Mouse (Mus musculus) neural tube, embryonic 15.5 days (tissue): ENCODE measurements around the gene Mrs2. TPM values are rescaled to one million over a fixed set of nuclear protein-coding genes. Genes with fewer than 3 reads are reported as not detected.

Experiments used
- ATAC-seq: fragments of 200-750 bp; cut with Nextera tagmentation; 2 replicates; pipeline ENCODE4 v1.8.0; 2017; ENCODE audit warnings: mild to moderate bottlenecking, moderate TSS enrichment, moderate library complexity; ENCODE audit not compliant: low FRiP score
- H3K27ac ChIP-seq: fragments of 300-500 bp; sonication (generic); replicated peaks from 2 replicates; pipeline ENCODE4 v1.5.1; 2015; ENCODE audit warnings: mild to moderate bottlenecking, inconsistent platforms
- H3K27me3 ChIP-seq: fragments of 300-500 bp; sonication (generic); replicated peaks from 2 replicates; pipeline ENCODE4 v1.6.1; 2015; ENCODE audit warnings: inconsistent platforms
- H3K36me3 ChIP-seq: fragments of 300-500 bp; sonication (generic); 2 replicates; pipeline ENCODE4 v1.6.1; 2015; ENCODE audit warnings: inconsistent platforms
- H3K4me1 ChIP-seq: fragments of 300-500 bp; sonication (generic); 2 replicates; pipeline ENCODE4 v1.6.1; 2015; ENCODE audit warnings: inconsistent platforms
- H3K4me2 ChIP-seq: fragments of 300-500 bp; sonication (generic); 2 replicates; pipeline ENCODE4 v1.6.1; 2015; ENCODE audit warnings: inconsistent platforms, mild to moderate bottlenecking, moderate library complexity
- H3K4me3 ChIP-seq: fragments of 300-500 bp; sonication (generic); replicated peaks from 2 replicates; pipeline ENCODE4 v1.5.1; 2015; ENCODE audit warnings: mild to moderate bottlenecking, inconsistent platforms
- H3K9ac ChIP-seq: fragments of 300-500 bp; sonication (generic); replicated peaks from 2 replicates; pipeline ENCODE4 v1.6.1; 2015; ENCODE audit warnings: mild to moderate bottlenecking, inconsistent platforms
- H3K9me3 ChIP-seq: fragments of 300-500 bp; sonication (generic); replicated peaks from 2 replicates; pipeline ENCODE4 v1.6.1; 2016; ENCODE audit warnings: inconsistent platforms
- WGBS: fragments of 180-500 bp; shearing (Covaris S2); methylation state at CpG from one replicate; pipeline ENCODE4 v1.1.7; 2015; ENCODE audit warnings: mixed read lengths; 5-methylcytosine and 5-hydroxymethylcytosine counted together
- polyA plus RNA-seq: library from polyadenylated mRNA; unstranded; fragments of >200 nt; fragmentation: Nextera tagmentation; extraction: Ambion mirVana; gene quantifications from 2 replicates; pipeline ENCODE4 v1.2.1, GENCODE M21; 2015

Mrs2 gene
- polyA plus RNA-seq, 1 experiment from 2014 or later, result 15.8 TPM

DNA sequence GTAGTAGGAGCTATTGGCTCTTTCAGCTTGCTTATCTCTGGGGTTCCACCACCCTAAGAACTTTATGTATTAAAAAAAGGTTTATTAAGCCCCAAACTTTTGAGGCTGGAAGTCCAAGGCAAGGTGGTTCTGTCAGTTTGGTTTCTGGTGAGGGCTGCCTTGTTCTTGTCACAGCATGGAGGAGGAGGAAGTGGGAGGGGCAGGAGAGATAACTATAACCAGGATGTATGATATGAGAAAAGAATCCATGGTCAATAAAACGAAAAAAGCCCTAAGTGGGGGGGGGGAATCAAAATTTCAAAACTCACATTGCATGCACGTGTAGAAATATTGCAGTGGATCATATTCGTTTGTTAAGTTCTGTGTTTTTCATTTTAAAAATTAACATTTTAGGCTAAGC lies 3.0 kb upstream of the Mrs2 start:
- H3K4me2 ChIP-seq, result no peak overlapping the region
- no peaks in the 10 kb centered on the region for H3K9me3 ChIP-seq
- 90% methylated on average over 3 of the region's 3 CpGs for WGBS
- H3K36me3 ChIP-seq, result no peaks in the 10 kb centered on the region
- H3K27me3 ChIP-seq, result no peaks in the 10 kb centered on the region
- no peak overlapping the region for H3K4me3 ChIP-seq
- peaks cover 20% of the 10 kb centered on the region for H3K4me1 ChIP-seq
- no peak overlapping the region for H3K9ac ChIP-seq
- no peak overlapping the region for H3K27ac ChIP-seq
- ATAC-seq, result no peak

DNA sequence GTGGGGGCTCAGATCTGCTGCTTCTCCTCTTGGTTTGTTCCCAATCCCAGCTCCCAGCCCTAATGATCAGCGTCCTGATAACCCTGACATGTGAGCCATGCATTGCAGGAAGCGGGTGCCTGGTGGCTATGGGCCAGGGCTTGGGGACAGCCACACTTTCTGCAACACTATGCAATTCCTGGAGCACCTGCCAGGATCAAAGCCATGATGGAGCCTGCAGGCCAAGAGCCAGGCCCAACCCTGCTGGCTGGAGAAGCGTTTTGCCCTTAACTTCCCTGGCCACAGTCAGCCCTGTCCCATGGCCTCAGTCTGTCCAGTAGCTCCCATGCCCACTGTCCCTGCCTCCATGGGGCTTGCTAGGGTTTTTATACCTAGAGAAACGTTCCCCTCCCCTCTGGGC lies 2.2 kb upstream of the Mrs2 start:
- Histone ChIP-seq H3K4me3 (no peak overlapping the region), H3K4me1 (peaks cover 26% of the 10 kb centered on the region), H3K4me2 (no peak overlapping the region), H3K9me3 (no peaks in the 10 kb centered on the region), H3K27ac (no peak overlapping the region), H3K9ac (no peak overlapping the region), H3K27me3 (no peaks in the 10 kb centered on the region), H3K36me3 (0 out of 2 replicates have a peak, but pooled peaks cover under 1% of the 10 kb centered on the region)
- 72% methylated on average over 4 of the region's 4 CpGs for WGBS
- ATAC-seq, result no peak

DNA sequence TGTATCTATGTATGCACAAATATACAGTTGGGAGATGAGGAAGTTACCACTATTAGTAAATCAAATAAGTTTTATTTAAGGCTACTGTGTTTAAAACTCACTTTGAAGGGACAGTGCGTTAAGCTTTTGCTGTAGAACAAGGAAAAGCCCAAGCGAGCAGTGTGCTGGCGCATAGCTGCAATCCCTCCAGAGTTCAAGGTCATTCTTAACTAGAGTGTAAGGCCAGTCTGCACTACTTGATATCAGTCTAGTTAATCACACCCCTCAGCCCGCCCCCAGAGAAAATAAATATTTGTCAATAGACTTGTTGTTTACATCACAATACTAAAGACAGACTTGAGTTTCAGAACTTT lies 337 bp upstream of the Mrs2 start:
- peak overlapping the region; percentile 91 for H3K4me3 ChIP-seq
- H3K9ac ChIP-seq, result peak overlapping the region; percentile 92
- 50% methylated on average over 4 of the region's 4 CpGs for WGBS
- peaks cover 26% of the 10 kb centered on the region for H3K4me1 ChIP-seq
- H3K27ac ChIP-seq, result peak overlapping the region; percentile 81
- H3K27me3 ChIP-seq, result no peaks in the 10 kb centered on the region
- ATAC-seq, result peak; percentile 27; the same call in 1 of the 2 replicates
- no peaks in the 10 kb centered on the region for H3K9me3 ChIP-seq
- H3K4me2 ChIP-seq, result peak overlapping the region; percentile 74
- H3K36me3 ChIP-seq, result 0 out of 2 replicates have a peak, but pooled peaks cover 3% of the 10 kb centered on the region

DNA sequence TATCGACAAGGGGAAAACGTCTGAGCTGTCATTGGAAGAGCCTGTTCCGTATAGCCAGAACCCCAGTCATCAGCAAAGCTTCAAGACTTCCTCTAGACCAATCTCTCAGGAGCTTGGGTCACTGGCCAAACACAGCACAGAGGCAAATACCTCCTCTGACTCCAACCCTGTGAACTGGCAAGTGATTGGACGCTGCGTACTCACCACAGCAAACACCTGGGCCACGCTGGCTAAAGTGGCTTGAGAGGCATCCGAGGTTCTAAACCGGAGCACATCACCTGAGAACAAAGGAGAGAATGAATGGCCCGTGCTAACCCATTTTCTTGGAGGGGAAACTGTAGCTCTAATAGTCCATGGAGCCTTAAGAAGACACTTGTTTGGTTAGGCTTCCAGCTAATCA lies 1.9 kb downstream of the Mrs2 start:
- 90% methylated on average over 9 of the region's 9 CpGs for WGBS
- H3K27me3 ChIP-seq, result no peaks in the 10 kb centered on the region
- no peak overlapping the region for H3K9ac ChIP-seq
- H3K4me3 ChIP-seq, result no peak overlapping the region
- H3K4me1 ChIP-seq, result peaks cover 26% of the 10 kb centered on the region
- peak overlapping the region; percentile 74 for H3K4me2 ChIP-seq
- no peak overlapping the region for H3K27ac ChIP-seq
- no peaks in the 10 kb centered on the region for H3K9me3 ChIP-seq
- ATAC-seq, result no peak
- 0 out of 2 replicates have a peak, but pooled peaks cover 3% of the 10 kb centered on the region for H3K36me3 ChIP-seq

DNA sequence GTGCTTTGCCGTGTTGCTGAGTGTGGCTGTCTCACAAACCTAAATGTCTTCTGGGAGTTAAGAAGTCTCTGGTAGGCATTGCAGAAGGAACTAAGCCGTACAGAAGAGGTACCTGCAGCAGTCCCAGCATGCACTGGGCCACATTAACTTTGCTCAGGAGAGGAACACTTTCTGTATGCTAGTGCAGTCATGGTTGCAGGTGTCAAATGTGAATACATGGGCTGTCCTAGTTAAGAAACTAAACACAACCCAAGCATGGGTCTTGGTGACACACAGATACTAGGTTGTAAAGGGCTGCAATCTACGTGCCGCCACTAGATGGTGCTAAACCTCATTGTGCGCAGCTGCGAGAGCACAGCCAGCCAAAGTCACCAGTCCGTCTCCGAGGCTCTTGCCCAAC lies 13.1 kb downstream of the Mrs2 start:
- Histone ChIP-seq H3K4me2 (no peak overlapping the region), H3K36me3 (peaks cover 32% of the 10 kb centered on the region), H3K27ac (no peak overlapping the region), H3K4me3 (no peak overlapping the region), H3K27me3 (no peaks in the 10 kb centered on the region), H3K9ac (no peak overlapping the region), H3K4me1 (no peaks in the 10 kb centered on the region), H3K9me3 (no peaks in the 10 kb centered on the region)
- 89% methylated on average over 6 of the region's 8 CpGs for WGBS
- peak; percentile 61; the same call in 1 of the 2 replicates for ATAC-seq

DNA sequence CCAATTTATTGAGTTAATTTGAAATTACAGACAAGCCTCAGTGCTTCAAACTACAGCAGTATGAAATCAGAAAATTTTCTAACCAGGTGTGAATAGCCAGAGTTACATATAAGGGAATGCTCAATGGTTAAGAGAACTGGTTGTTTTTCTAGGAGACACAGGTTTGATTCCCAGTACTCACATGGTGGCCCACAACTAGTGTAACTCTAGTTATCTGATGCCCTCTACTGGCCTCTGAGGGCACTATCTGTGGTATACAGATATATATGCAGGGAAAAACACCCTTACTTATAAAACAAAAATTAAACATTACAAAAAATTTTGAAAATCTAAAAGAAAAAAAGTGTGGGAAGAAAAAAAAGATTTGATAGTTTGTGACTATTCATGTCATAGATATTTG lies 17.2 kb downstream of the Mrs2 start:
- ATAC-seq, result no peak

DNA sequence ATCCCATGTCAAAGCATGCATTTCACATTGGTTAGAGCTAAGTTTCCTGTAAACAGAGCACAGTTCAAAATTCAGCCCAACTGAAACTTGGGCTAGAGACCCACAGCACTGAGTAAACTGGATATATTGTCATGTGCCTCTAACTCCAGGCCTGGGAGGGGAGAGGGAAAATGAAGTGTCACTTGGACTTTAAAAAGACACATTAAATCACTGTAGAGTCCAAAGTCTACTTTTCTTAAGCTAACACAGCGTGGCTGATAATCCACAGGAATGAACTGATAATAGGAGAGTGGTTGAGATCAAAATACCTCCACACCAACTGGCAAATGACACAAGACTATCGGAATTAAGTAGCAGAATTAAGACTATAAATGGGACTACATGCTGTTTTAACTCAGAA lies 20.6 kb downstream of the Mrs2 start:
- H3K4me1 ChIP-seq, result no peaks in the 10 kb centered on the region
- H3K4me3 ChIP-seq, result no peak overlapping the region
- H3K36me3 ChIP-seq, result peaks cover 83% of the 10 kb centered on the region
- no peaks in the 10 kb centered on the region for H3K27me3 ChIP-seq
- ATAC-seq, result no peak
- H3K27ac ChIP-seq, result no peak overlapping the region
- H3K9me3 ChIP-seq, result no peaks in the 10 kb centered on the region
- WGBS, result 84% methylated on average over 2 of the region's 2 CpGs
- H3K9ac ChIP-seq, result no peak overlapping the region
- no peak overlapping the region for H3K4me2 ChIP-seq

More for the DNA sequence above, 17.2 kb downstream of the Mrs2 start:
- H3K4me3 ChIP-seq, result no peak overlapping the region
- H3K4me2 ChIP-seq, result no peak overlapping the region
- no peak overlapping the region for H3K9ac ChIP-seq
- H3K27ac ChIP-seq, result no peak overlapping the region
- H3K27me3 ChIP-seq, result no peaks in the 10 kb centered on the region
- H3K36me3 ChIP-seq, result peaks cover 68% of the 10 kb centered on the region
- H3K4me1 ChIP-seq, result no peaks in the 10 kb centered on the region
- H3K9me3 ChIP-seq, result no peaks in the 10 kb centered on the region

DNA sequence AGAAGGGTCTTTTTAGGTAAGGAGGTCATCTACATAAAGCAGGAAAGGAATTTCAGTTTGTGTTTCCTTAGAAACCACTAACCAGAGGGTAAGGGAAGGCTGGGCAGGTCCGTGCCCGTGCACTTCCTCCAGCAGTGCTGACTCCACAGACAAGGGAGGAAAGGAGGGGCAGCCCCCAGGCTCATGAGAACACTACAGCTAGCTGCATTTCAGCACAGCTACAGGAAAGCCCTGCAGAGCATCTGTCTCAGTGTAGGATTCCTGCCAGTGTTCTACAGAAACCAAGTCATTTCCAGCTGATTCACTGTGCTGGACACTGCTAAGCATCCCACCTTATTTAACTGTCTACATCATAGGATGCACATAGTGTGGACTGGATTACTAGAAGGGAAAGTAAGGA lies 27.0 kb downstream of the Mrs2 start:
- 23% methylated on average over 2 of the region's 2 CpGs for WGBS
- H3K4me1 ChIP-seq, result no peaks in the 10 kb centered on the region
- ATAC-seq, result peak; percentile 49; the same call in 1 of the 2 replicates
- peaks cover 73% of the 10 kb centered on the region for H3K36me3 ChIP-seq
- no peak overlapping the region for H3K9ac ChIP-seq
- H3K27ac ChIP-seq, result no peak overlapping the region
- no peaks in the 10 kb centered on the region for H3K9me3 ChIP-seq
- H3K4me3 ChIP-seq, result no peak overlapping the region
- no peaks in the 10 kb centered on the region for H3K27me3 ChIP-seq
- H3K4me2 ChIP-seq, result no peak overlapping the region

DNA sequence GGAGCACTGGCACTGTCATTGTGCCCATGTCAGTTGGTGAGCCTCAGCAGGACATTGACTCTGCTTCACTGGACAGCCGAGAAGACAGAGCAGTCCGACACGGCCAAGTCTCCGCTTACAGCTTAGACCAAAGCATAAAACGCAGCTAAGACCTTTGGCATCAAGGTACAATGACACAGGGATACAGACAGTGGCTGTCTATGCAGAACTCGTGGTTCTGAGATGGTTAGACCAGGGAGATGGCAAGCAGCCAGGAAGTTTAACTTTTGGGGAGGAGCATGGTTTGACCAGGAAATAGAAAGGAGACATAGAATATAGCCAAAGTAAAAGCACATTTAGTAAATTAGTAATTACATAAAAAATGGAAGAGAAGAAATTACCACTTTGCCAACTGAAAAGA lies 31.2 kb downstream of the Mrs2 start:
- Histone ChIP-seq H3K4me2 (no peak overlapping the region), H3K9me3 (no peaks in the 10 kb centered on the region), H3K27ac (no peak overlapping the region), H3K4me3 (no peak overlapping the region), H3K27me3 (no peaks in the 10 kb centered on the region), H3K36me3 (peaks cover 32% of the 10 kb centered on the region), H3K4me1 (no peaks in the 10 kb centered on the region), H3K9ac (no peak overlapping the region)
- 83% methylated on average over 6 of the region's 6 CpGs for WGBS
- ATAC-seq, result no peak

DNA sequence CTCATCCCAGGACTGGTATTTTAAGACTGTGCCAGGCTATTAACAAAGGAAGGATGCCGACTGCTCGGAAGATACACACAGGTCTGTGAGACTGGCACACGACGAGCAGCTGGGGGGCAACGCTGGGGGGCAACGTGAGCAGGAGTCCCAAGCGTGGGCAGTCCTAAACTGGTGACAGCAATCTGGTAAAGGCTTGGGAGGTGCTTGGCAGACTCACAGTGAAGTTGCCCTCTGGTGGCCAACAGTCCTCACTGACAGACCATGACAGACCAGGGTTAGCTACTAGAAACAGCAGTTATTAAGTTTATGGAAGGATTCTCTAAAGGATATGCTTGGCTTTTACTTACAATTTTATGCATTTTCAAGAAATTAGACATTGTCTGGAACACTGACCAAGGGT lies 31.8 kb downstream of the Mrs2 start:
- Histone ChIP-seq H3K27ac (no peak overlapping the region), H3K9me3 (no peaks in the 10 kb centered on the region), H3K4me2 (no peak overlapping the region), H3K36me3 (peaks cover 26% of the 10 kb centered on the region), H3K4me1 (no peaks in the 10 kb centered on the region), H3K9ac (no peak overlapping the region), H3K27me3 (no peaks in the 10 kb centered on the region), H3K4me3 (no peak overlapping the region)
- 30% methylated on average over 7 of the region's 7 CpGs for WGBS
- peak; percentile 82 for ATAC-seq

DNA sequence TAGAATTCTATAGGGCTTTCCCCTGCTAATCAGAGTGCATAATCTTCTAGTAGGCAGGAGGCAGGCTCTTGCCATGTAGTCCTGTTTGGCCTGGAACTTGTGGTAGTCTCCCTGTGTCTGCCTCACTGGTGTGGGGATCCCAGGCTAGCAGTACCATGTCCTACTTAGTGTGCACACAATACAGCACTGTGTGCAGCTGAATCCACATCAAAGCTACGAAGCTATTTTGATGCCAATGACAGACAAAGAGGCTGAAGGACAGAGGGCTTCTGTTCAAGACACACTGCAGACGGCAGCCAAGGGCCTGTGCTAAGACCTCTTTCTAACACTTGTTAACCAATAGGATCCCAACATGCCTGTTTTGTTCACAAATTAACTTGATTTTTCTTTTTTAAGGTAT lies 34.7 kb downstream of the Mrs2 start:
- ATAC-seq, result peak; percentile 43; the same call in 1 of the 2 replicates
- no peak overlapping the region for H3K4me3 ChIP-seq
- H3K36me3 ChIP-seq, result peaks cover 5% of the 10 kb centered on the region; the same call in 1 of the 2 replicates
- H3K9me3 ChIP-seq, result no peaks in the 10 kb centered on the region
- no peak overlapping the region for H3K27ac ChIP-seq
- H3K27me3 ChIP-seq, result no peaks in the 10 kb centered on the region
- H3K4me1 ChIP-seq, result no peaks in the 10 kb centered on the region
- no peak overlapping the region for H3K4me2 ChIP-seq
- WGBS, result 56% methylated on average over 2 of the region's 2 CpGs
- no peak overlapping the region for H3K9ac ChIP-seq

DNA sequence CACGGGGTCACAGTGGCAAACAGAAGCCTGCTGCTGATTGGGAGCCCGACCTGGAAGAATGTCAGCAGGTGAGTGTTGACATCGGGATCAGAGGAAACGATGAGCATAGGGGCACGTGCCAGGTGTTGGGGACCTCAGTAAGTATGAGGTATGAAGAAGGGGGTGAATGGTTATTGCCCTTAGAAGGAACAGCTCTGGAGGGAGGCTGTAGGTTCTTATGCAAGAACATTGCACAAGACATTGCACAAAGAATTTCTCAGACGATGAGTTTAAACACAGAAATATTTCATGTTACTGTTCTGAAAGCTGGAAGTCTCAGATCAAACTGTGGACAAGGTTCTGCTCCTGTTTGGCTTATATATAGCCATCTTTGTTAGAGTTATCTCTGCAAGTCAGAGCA lies 39.1 kb downstream of the Mrs2 start:
- Histone ChIP-seq H3K27me3 (no peaks in the 10 kb centered on the region), H3K9me3 (no peaks in the 10 kb centered on the region), H3K4me2 (no peak overlapping the region), H3K4me3 (no peak overlapping the region), H3K9ac (no peak overlapping the region), H3K27ac (no peak overlapping the region), H3K4me1 (no peaks in the 10 kb centered on the region), H3K36me3 (no peaks in the 10 kb centered on the region)
- 92% methylated on average over 6 of the region's 6 CpGs for WGBS
- ATAC-seq, result no peak

DNA sequence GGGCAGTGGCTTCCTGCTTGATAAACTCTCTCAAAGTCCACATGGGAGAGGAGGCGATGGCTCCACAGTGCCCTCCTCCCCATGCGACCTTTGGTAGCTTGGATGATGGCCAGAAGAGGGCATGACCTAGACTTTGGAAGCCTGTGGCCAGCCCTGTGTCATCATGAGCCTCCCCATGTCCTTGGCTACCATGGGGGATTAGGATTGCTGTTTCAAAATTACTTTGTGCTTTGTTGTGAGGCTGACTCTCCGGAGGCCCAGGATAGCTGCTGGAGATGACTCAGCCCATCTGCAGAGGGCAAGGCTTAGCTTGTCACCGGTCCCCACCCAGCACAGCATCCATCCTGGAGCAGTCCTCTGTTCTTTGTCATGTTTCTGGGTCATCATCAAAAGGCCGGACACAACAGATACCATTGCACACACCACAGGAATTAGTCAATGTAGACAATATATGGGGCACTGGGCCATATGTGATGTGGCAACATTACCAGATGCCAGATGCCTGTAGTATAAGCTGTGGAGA lies 42.3 kb downstream of the Mrs2 start:
- no peak overlapping the region for H3K9ac ChIP-seq
- no peaks in the 10 kb centered on the region for H3K9me3 ChIP-seq
- no peak overlapping the region for H3K4me3 ChIP-seq
- no peaks in the 10 kb centered on the region for H3K27me3 ChIP-seq
- H3K4me2 ChIP-seq, result no peak overlapping the region
- no peaks in the 10 kb centered on the region for H3K4me1 ChIP-seq
- H3K36me3 ChIP-seq, result no peaks in the 10 kb centered on the region
- 84% methylated on average over 5 of the region's 5 CpGs for WGBS
- ATAC-seq, result no peak
- no peak overlapping the region for H3K27ac ChIP-seq
